Mouse (Mus musculus): ENCODE results near the gene Cln6.
"Not testable (repeated sequence)": the region's sequence is repeated elsewhere in the genome, so short reads cannot be mapped to it uniquely, and the experiment has no call there.

DNA sequence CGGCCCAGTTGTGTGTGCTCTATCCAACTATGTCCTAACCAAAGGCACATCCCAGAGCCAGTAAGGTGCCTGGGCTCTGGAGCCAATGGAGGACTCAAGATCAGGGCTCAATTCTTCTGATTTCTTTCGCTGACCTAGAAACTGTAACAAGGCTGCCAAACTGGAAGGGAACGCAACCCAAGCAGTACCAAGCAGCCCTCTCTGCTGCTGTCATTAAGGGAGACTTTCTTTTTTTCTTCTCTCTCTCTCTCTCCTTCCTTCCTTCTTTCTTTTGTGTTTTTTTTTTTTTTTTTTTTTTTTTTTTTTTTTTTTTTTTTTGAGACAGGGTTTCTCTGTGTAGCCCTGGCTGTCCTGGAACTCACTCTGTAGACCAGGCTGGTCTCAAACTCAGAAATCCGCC is 30.7 kb downstream of the Cln6 start:
- TF ChIP-seq CTCF (IDR thresholded peaks at IDR 0.05; ENCODE audit: borderline replicate concordance, insufficient read depth, low read depth, low read length); POLR2A (IDR thresholded peaks at IDR 0.05; ENCODE audit: borderline replicate concordance, insufficient read depth, low read length): not testable (repeated sequence)

All from cerebellum, adult 2 months (tissue).